Mouse (Mus musculus): Measurements from ENCODE around the gene Slc1a2. TPM values are rescaled to one million over a fixed set of nuclear protein-coding genes. Genes with fewer than 3 reads are reported as not detected.
A peak's percentile ranks its signal among the peaks of the same experiment; 100 is the strongest.

Gene Slc1a2
- total and polyA plus RNA-seq, 2 experiments from 2014 or later = 0.15 to 0.42 TPM

DNA sequence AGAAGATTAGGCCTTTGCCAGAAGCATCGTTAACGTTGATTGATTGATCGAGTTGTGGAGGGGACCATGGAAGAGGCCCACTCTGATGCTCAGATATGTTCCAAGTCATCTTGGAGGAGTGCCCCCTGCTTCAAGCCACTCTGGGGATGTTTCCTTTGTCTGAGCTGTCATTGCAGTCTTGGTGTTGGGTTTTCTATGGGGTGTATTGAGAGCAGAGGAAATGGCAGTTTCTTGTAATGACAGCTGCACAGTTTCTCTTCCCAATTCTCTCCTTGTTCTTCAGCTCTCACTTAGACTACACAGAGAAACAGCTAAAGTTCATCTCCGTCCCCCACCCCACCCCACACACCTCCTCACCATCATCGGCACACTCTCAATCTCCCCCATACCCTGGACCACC lies 78.0 kb downstream of the Slc1a2 start:
- no peak overlapping the region for H3K9ac ChIP-seq (replicated peaks; ENCODE audit: low read depth, low read length)
- no peak overlapping the region for H3K4me3 ChIP-seq (ENCODE audit: low read depth, low read length)
- H3K4me1 ChIP-seq (ENCODE audit: control insufficient read depth, insufficient read depth) = no peaks in the 10 kb centered on the region; the same call in 1 of the 2 replicates
- DNase-seq (ENCODE audit: low spot score) (no peak), ATAC-seq (ENCODE audit: insufficient read depth, low read depth) (no peak)
- no peak overlapping the region for H3K27ac ChIP-seq (ENCODE audit: low read depth)
- no peak for TF ChIP-seq EP300 (IDR thresholded peaks at IDR 0.05; ENCODE audit: low read depth)
- TF ChIP-seq CTCF (IDR thresholded peaks at IDR 0.05; ENCODE audit: low read depth) = no peak
- H3K27me3 ChIP-seq (ENCODE audit: control insufficient read depth, insufficient read depth, low read length) = no peaks in the 10 kb centered on the region
- no peak overlapping the region for H3K4me2 ChIP-seq (ENCODE audit: low read depth, low read length)
- H3K9me3 ChIP-seq (replicated peaks; ENCODE audit: control insufficient read depth, low read length) = no peaks in the 10 kb centered on the region
- no peaks in the 10 kb centered on the region for H3K36me3 ChIP-seq (replicated peaks; ENCODE audit: control insufficient read depth, insufficient read depth, low read length)
- 81% methylated on average over 5 of the region's 5 CpGs for WGBS

DNA sequence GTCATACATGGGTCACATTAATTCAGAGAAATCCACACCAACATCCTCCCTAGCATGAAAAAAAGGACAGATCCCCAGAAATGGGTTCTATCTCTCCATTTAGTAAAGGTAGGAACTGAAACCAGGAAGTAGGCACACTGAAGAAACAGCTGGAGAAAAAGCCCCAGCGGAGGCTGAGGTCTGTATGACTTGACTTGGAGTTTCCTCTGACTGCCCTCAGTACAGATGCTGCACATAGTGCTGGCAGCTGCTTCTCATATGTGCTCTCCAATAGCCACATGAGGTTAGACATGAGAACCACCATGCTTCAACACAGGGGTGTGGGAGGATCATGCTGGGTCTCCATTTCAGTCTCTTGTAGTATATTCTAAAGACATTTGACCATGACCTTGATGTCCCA lies 80.4 kb downstream of the Slc1a2 start:
- 96% methylated on average over 1 of the region's 1 CpGs for WGBS

DNA sequence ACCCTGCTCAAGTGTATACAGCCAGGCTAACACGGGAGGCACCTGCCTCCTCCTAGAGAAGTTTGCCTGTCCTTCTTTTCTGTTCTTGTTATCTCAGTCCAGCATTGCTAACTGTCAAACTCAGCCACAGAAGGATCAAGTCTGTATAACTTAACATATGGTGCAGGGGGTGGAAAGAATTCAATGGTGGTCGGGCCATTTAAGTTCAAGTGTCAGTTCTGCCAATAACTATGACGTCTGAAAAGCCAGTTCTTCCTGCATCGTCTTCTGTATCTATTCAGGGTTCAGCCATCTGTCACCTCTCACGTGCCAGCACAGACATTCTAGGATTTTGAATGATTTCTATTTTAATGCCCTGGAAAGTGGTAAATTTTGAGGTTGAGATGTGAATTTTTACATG lies 84.2 kb downstream of the Slc1a2 start:
- Histone ChIP-seq H3K4me2 (ENCODE audit: low read depth, low read length) (no peak overlapping the region), H3K36me3 (replicated peaks; ENCODE audit: control insufficient read depth, insufficient read depth, low read length) (no peaks in the 10 kb centered on the region), H3K27me3 (ENCODE audit: control insufficient read depth, insufficient read depth, low read length) (no peaks in the 10 kb centered on the region), H3K4me3 (ENCODE audit: low read depth, low read length) (no peak overlapping the region), H3K27ac (ENCODE audit: low read depth) (no peak overlapping the region), H3K9ac (replicated peaks; ENCODE audit: low read depth, low read length) (no peak overlapping the region), H3K9me3 (replicated peaks; ENCODE audit: control insufficient read depth, low read length) (no peaks in the 10 kb centered on the region), H3K4me1 (ENCODE audit: control insufficient read depth, insufficient read depth) (peaks cover 6% of the 10 kb centered on the region; the same call in 1 of the 2 replicates)
- ATAC-seq (ENCODE audit: insufficient read depth, low read depth) (no peak), DNase-seq (ENCODE audit: low spot score) (no peak)
- 63% methylated on average over 5 of the region's 5 CpGs for WGBS
- TF ChIP-seq CTCF (IDR thresholded peaks at IDR 0.05; ENCODE audit: low read depth) (no peak), EP300 (IDR thresholded peaks at IDR 0.05; ENCODE audit: low read depth) (no peak)

More for the DNA sequence above, 80.4 kb downstream of the Slc1a2 start:
- H3K4me2 ChIP-seq (ENCODE audit: low read depth, low read length) = no peak overlapping the region
- H3K4me3 ChIP-seq (ENCODE audit: low read depth, low read length) = no peak overlapping the region
- no peak for ATAC-seq (ENCODE audit: insufficient read depth, low read depth)
- H3K4me1 ChIP-seq (ENCODE audit: control insufficient read depth, insufficient read depth) = no peaks in the 10 kb centered on the region; the same call in 1 of the 2 replicates
- no peaks in the 10 kb centered on the region for H3K27me3 ChIP-seq (ENCODE audit: control insufficient read depth, insufficient read depth, low read length)
- no peak overlapping the region for H3K9ac ChIP-seq (replicated peaks; ENCODE audit: low read depth, low read length)
- H3K27ac ChIP-seq (ENCODE audit: low read depth) = no peak overlapping the region
- H3K9me3 ChIP-seq (replicated peaks; ENCODE audit: control insufficient read depth, low read length) = no peaks in the 10 kb centered on the region
- H3K36me3 ChIP-seq (replicated peaks; ENCODE audit: control insufficient read depth, insufficient read depth, low read length) = no peaks in the 10 kb centered on the region
- no peak for TF ChIP-seq EP300 (IDR thresholded peaks at IDR 0.05; ENCODE audit: low read depth)
- no peak for DNase-seq (ENCODE audit: low spot score)

DNA sequence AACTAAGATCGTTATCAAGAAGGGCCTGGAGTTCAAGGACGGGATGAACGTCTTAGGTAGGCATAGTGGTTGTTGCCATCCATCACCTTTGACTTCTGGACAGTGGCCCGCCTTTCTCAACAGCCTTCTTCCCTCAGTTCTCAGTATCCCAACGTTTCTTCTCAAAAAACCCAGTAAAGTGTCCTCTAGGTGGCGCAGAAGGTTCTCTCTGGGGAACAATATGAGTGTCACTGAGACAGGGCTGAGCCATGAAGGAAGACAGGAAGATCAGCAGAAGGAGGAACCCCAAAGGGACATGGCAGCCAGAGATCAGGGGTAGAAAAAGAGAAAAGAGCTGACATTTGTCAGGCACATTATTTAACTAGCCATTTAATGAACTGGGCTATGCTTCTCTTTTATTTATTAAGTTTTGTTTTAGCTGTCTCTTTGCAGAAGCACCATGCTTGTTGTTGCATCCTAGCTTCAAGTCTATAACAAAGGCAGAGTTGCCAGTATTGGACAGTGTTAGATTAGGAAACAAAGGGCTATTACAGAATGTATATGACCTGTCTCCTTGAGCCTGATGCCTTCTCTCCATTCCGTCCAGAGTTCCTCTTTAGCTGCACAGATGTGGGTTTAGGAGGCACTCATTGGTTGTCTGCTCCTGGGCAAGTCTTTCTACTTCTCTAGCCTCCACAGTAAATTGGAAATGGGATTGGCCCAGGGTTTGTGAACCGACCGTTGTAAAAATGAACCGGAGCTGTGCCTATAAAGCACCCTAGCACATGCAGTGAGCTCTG lies 85.6 kb downstream of the Slc1a2 start:
- WGBS = 55% methylated on average over 10 of the region's 10 CpGs
- no peak for ATAC-seq (ENCODE audit: insufficient read depth, low read depth)
- Histone ChIP-seq H3K4me3 (ENCODE audit: low read depth, low read length) (no peak overlapping the region), H3K4me1 (ENCODE audit: control insufficient read depth, insufficient read depth) (peaks cover 6% of the 10 kb centered on the region; the same call in 1 of the 2 replicates), H3K27ac (ENCODE audit: low read depth) (no peak overlapping the region), H3K36me3 (replicated peaks; ENCODE audit: control insufficient read depth, insufficient read depth, low read length) (no peaks in the 10 kb centered on the region), H3K27me3 (ENCODE audit: control insufficient read depth, insufficient read depth, low read length) (no peaks in the 10 kb centered on the region), H3K9me3 (replicated peaks; ENCODE audit: control insufficient read depth, low read length) (no peaks in the 10 kb centered on the region), H3K4me2 (ENCODE audit: low read depth, low read length) (no peak overlapping the region), H3K9ac (replicated peaks; ENCODE audit: low read depth, low read length) (no peak overlapping the region)
- TF ChIP-seq CTCF (IDR thresholded peaks at IDR 0.05; ENCODE audit: low read depth) (peak; percentile 72), EP300 (IDR thresholded peaks at IDR 0.05; ENCODE audit: low read depth) (no peak)
- peak; percentile 45 for DNase-seq (ENCODE audit: low spot score)

DNA sequence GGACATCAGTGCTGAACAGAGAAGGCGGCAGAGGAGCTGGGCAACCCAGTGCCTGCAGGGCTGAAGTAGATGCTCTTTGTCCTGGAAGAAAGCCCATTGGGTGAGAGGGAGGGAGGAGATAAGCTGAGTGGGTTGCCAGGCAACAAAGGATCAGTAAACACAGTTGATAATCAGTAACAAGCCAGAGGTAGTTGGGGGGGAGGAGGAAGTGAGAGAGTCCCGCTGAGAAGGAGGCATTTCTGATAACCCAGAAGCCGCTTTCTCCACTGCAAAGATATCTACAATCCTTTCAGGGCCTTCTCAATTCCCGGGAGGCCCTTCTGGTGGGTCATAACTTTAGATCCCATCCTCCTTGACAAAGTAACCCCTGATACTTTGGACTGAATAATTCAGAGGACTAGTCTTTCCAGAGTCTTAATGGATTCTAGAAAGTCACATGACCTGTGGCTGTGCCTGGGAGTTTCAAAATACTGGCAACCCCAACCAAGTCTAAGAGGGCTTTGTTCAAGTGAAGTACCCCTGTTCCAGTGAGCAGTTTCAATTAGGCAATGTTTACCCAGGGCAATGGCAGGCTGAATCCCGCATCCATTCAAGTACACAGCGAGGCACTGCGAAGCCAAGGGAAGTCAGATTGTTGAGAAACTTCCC lies 86.9 kb downstream of the Slc1a2 start:
- Histone ChIP-seq H3K27me3 (ENCODE audit: control insufficient read depth, insufficient read depth, low read length) (no peaks in the 10 kb centered on the region), H3K4me3 (ENCODE audit: low read depth, low read length) (no peak overlapping the region), H3K4me2 (ENCODE audit: low read depth, low read length) (peak overlapping the region; percentile 35; the same call in 1 of the 2 replicates), H3K9ac (replicated peaks; ENCODE audit: low read depth, low read length) (no peak overlapping the region; the same call in 1 of the 2 replicates), H3K9me3 (replicated peaks; ENCODE audit: control insufficient read depth, low read length) (no peaks in the 10 kb centered on the region), H3K4me1 (ENCODE audit: control insufficient read depth, insufficient read depth) (peaks cover 12% of the 10 kb centered on the region; the same call in 1 of the 2 replicates), H3K36me3 (replicated peaks; ENCODE audit: control insufficient read depth, insufficient read depth, low read length) (no peaks in the 10 kb centered on the region), H3K27ac (ENCODE audit: low read depth) (peak overlapping the region; percentile 83)
- no peak for TF ChIP-seq CTCF (IDR thresholded peaks at IDR 0.05; ENCODE audit: low read depth)
- TF ChIP-seq EP300 (IDR thresholded peaks at IDR 0.05; ENCODE audit: low read depth) = 0 out of 2 replicates have a peak, but pooled peaks have one; percentile 57
- WGBS = 16% methylated on average over 7 of the region's 7 CpGs
- DNase-seq (ENCODE audit: low spot score) (peak; percentile 92), ATAC-seq (ENCODE audit: insufficient read depth, low read depth) (peak; percentile 98)
